In the genomic region with DNA sequence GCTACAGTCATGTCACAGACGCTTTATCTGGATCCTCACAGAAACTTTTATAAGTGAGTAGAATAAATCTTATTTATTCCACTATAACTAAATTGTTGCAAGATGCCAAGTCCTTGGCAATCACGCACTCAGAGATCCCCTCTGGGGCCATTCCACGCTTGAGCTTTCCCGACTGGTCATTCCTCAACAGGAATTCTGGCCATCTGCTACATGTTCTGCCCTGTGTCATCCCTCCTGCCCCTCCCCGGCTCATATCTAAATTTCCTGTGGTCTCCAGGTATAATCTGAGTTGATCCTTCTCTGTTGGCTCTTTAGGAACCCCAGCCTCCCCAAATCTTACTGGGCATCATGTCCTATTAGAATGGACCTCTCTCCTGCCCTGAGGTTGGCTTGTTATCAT, we compare ENCODE assay signal across 19 mouse cellular contexts.
DNase-seq lines count a peak whose midpoint lies in the region; ATAC-seq and TF ChIP-seq lines count a peak whose summit lies in the region.
"Had no signal": no experiment of that assay in that cellular context is flagged by ENCODE, and none has a peak within 500 bp of the region (broad histone marks: within the 10 kb centered on the region; RNA-seq: fewer than 3 reads in every experiment).

No protein-coding gene starts in this region.

- no peak overlapping the region for H3K9ac ChIP-seq in hindbrain, embryonic 13.5 days
- no peak overlapping the region for H3K9ac ChIP-seq in hindbrain, embryonic 12.5 days
- H3K9ac ChIP-seq in limb, embryonic 15.5 days: no peak overlapping the region
- H3K9ac ChIP-seq: heart, embryonic 12.5 days; hindbrain, embryonic 15.5 days had no signal

- WGBS in hindbrain, embryonic 13.5 days: 76% methylated on average over 5 of the region's 5 CpGs
- WGBS in hindbrain, embryonic 12.5 days: 74% methylated on average over 5 of the region's 5 CpGs
- WGBS in embryonic facial prominence, embryonic 10.5 days: 68% methylated on average over 5 of the region's 5 CpGs
- 57% methylated on average over 5 of the region's 5 CpGs for WGBS in limb, embryonic 15.5 days

- no peak for ATAC-seq in hindbrain, embryonic 13.5 days (ENCODE audit: low FRiP score)
- no peak for ATAC-seq in hindbrain, embryonic 12.5 days (ENCODE audit: low FRiP score)
- ATAC-seq in limb, embryonic 15.5 days (ENCODE audit: insufficient number of reproducible peaks, low FRiP score, low TSS enrichment, low read depth): no peak
- ATAC-seq: CD4-positive, CD25-positive, alpha-beta regulatory T cell, adult 4 months; intestine, embryonic 16.5 days; Patski had no signal

- H3K4me2 ChIP-seq in hindbrain, embryonic 13.5 days: no peak overlapping the region
- H3K4me2 ChIP-seq in hindbrain, embryonic 12.5 days (replicated peaks): no peak overlapping the region
- H3K4me2 ChIP-seq in limb, embryonic 15.5 days: no peak overlapping the region
- H3K4me2 ChIP-seq: heart, embryonic 12.5 days; hindbrain, embryonic 15.5 days had no signal

- H3K4me1 ChIP-seq in hindbrain, embryonic 13.5 days (replicated peaks): peaks cover 25% of the 10 kb centered on the region
- peaks cover 29% of the 10 kb centered on the region for H3K4me1 ChIP-seq in hindbrain, embryonic 12.5 days
- H3K4me1 ChIP-seq in embryonic facial prominence, embryonic 10.5 days: peaks cover 64% of the 10 kb centered on the region
- peaks cover 70% of the 10 kb centered on the region for H3K4me1 ChIP-seq in limb, embryonic 15.5 days

- intact Hi-C loops in gastrocnemius, adult 2 months (cut with DNase I): no loop called here

- H3K27me3 ChIP-seq in hindbrain, embryonic 13.5 days: 0 out of 2 replicates have a peak, but pooled peaks cover 4% of the 10 kb centered on the region
- H3K27me3 ChIP-seq in hindbrain, embryonic 12.5 days: no peaks in the 10 kb centered on the region
- no peaks in the 10 kb centered on the region for H3K27me3 ChIP-seq in embryonic facial prominence, embryonic 10.5 days (replicated peaks; ENCODE audit: low read depth, poor library complexity, severe bottlenecking)
- no peaks in the 10 kb centered on the region for H3K27me3 ChIP-seq in limb, embryonic 15.5 days
- H3K27me3 ChIP-seq: heart, embryonic 12.5 days; hindbrain, embryonic 15.5 days; Patski had no signal

- TF ChIP-seq CTCF in gastrocnemius, adult 2 months (IDR thresholded peaks at IDR 0.05): no peak

- peak; percentile 43 for DNase-seq in cerebellum, adult 8-10 months
- no peak for DNase-seq in embryonic facial prominence, embryonic 10.5 days (ENCODE audit: low spot score)
- DNase-seq in spleen, postnatal 14 days (ENCODE audit: low spot score in 2 of 2): no peak
- no peak for DNase-seq in spleen, postnatal 4 days (ENCODE audit: low spot score in 2 of 2)
- DNase-seq in gastrocnemius, adult 2 months: no peak
- DNase-seq: adrenal gland, postnatal 10 days; heart, postnatal 14 days; lung, adult 18-20 months; lung, postnatal 36 days; retina, postnatal 1 day had no signal

- no peaks in the 10 kb centered on the region for H3K36me3 ChIP-seq in hindbrain, embryonic 13.5 days
- no peaks in the 10 kb centered on the region for H3K36me3 ChIP-seq in hindbrain, embryonic 12.5 days
- no peaks in the 10 kb centered on the region for H3K36me3 ChIP-seq in embryonic facial prominence, embryonic 10.5 days (replicated peaks)
- no peaks in the 10 kb centered on the region for H3K36me3 ChIP-seq in limb, embryonic 15.5 days
- H3K36me3 ChIP-seq: heart, embryonic 12.5 days; hindbrain, embryonic 15.5 days had no signal

- H3K9me3 ChIP-seq in hindbrain, embryonic 13.5 days: no peaks in the 10 kb centered on the region
- H3K9me3 ChIP-seq in hindbrain, embryonic 12.5 days (replicated peaks): no peaks in the 10 kb centered on the region
- no peaks in the 10 kb centered on the region for H3K9me3 ChIP-seq in embryonic facial prominence, embryonic 10.5 days
- no peaks in the 10 kb centered on the region for H3K9me3 ChIP-seq in limb, embryonic 15.5 days
- H3K9me3 ChIP-seq: heart, embryonic 12.5 days; hindbrain, embryonic 15.5 days had no signal

- H3K4me3 ChIP-seq in hindbrain, embryonic 13.5 days: no peak overlapping the region
- H3K4me3 ChIP-seq in hindbrain, embryonic 12.5 days: no peak overlapping the region
- no peak overlapping the region for H3K4me3 ChIP-seq in embryonic facial prominence, embryonic 10.5 days
- H3K4me3 ChIP-seq in limb, embryonic 15.5 days: no peak overlapping the region
- no peak overlapping the region for H3K4me3 ChIP-seq in gastrocnemius, adult 2 months
- H3K4me3 ChIP-seq: heart, embryonic 12.5 days; hindbrain, embryonic 15.5 days had no signal

- peak overlapping the region; percentile 74; the same call in 1 of the 2 replicates for H3K27ac ChIP-seq in hindbrain, embryonic 13.5 days
- no peak overlapping the region for H3K27ac ChIP-seq in hindbrain, embryonic 12.5 days
- peak overlapping the region; percentile 60; the same call in 1 of the 2 replicates for H3K27ac ChIP-seq in embryonic facial prominence, embryonic 10.5 days (replicated peaks)
- H3K27ac ChIP-seq in limb, embryonic 15.5 days: peak overlapping the region; percentile 47; the same call in 1 of the 2 replicates
- no peak overlapping the region for H3K27ac ChIP-seq in gastrocnemius, adult 2 months
- H3K27ac ChIP-seq: hindbrain, embryonic 15.5 days; stomach, postnatal 0 days had no signal

Comparison
In these comparisons a context has a peak if more than half of its experiments do, and no peak if none do; other contexts are left out.
1. H3K27ac ChIP-seq: peak in hindbrain, embryonic 13.5 days (single experiment), embryonic facial prominence, embryonic 10.5 days (single experiment) and limb, embryonic 15.5 days (single experiment); none in hindbrain, embryonic 12.5 days (single experiment) and gastrocnemius, adult 2 months (single experiment).